Mouse (Mus musculus) hindbrain, embryonic 11.5 days (tissue): Measurements from ENCODE around the gene Olfr1465. TPM values are rescaled to one million over a fixed set of nuclear protein-coding genes. Genes with fewer than 3 reads are reported as not detected.

Experiments used
- ATAC-seq: fragments of 200-750 bp; cut with Nextera tagmentation; 2 replicates; pipeline ENCODE4 v1.8.0; 2017; ENCODE audit warnings: mild to moderate bottlenecking, moderate TSS enrichment, moderate library complexity; ENCODE audit not compliant: low FRiP score
- DNase-seq: peaks from one replicate; pipeline ENCODE4 v3.0.0-alpha.2; 2015; ENCODE audit warnings: low spot score
- H3K27ac ChIP-seq: fragments of 300-500 bp; sonication (generic); 2 replicates; pipeline ENCODE4 v1.5.1; 2014; ENCODE audit warnings: mild to moderate bottlenecking, low read depth, low read length
- H3K27me3 ChIP-seq: fragments of 300-500 bp; sonication (generic); 2 replicates; pipeline ENCODE4 v1.6.1; 2014; ENCODE audit warnings: mild to moderate bottlenecking, low read length, moderate library complexity, mixed read lengths; ENCODE audit not compliant: control insufficient read depth, insufficient read depth
- H3K36me3 ChIP-seq: fragments of 300-500 bp; sonication (generic); 2 replicates; pipeline ENCODE4 v1.6.1; 2014; ENCODE audit warnings: mild to moderate bottlenecking, low read length, moderate library complexity, mixed read lengths; ENCODE audit not compliant: control insufficient read depth, insufficient read depth
- H3K4me1 ChIP-seq: fragments of 300-500 bp; sonication (generic); replicated peaks from 2 replicates; pipeline ENCODE4 v1.6.1; 2014; ENCODE audit warnings: low read length, mixed read lengths; ENCODE audit not compliant: control insufficient read depth, insufficient read depth
- H3K4me2 ChIP-seq: fragments of 300-500 bp; sonication (generic); replicated peaks from 2 replicates; pipeline ENCODE4 v1.6.1; 2014; ENCODE audit warnings: mild to moderate bottlenecking, low read depth, low read length
- H3K4me3 ChIP-seq: fragments of 300-500 bp; sonication (generic); 2 replicates; pipeline ENCODE4 v1.5.1; 2014; ENCODE audit warnings: low read depth, low read length
- H3K9ac ChIP-seq: fragments of 300-500 bp; sonication (generic); 2 replicates; pipeline ENCODE4 v1.6.1; 2014; ENCODE audit warnings: low read depth, low read length
- H3K9me3 ChIP-seq: fragments of 300-500 bp; sonication (generic); 2 replicates; pipeline ENCODE4 v1.6.1; 2016; ENCODE audit warnings: low read length; ENCODE audit not compliant: control insufficient read depth
- WGBS: fragments of 180-500 bp; shearing (Covaris S2); extraction: QIAGEN DNeasy Blood & Tissue Kit; methylation state at CpG from one replicate; pipeline ENCODE4 v1.1.7; 2014; 5-methylcytosine and 5-hydroxymethylcytosine counted together
- polyA plus RNA-seq: library from polyadenylated mRNA; unstranded; fragments of >200 nt; fragmentation: Nextera tagmentation; extraction: Ambion mirVana; gene quantifications from 2 replicates; pipeline ENCODE4 v1.2.1, GENCODE M21; 2014

Gene Olfr1465
- polyA plus RNA-seq, result not detected in 2 replicates

- DNase-seq (no peak), ATAC-seq (no peak)
- Histone ChIP-seq H3K4me2 (no peak within 1 kb of the TSS), H3K27me3 (no peaks in the 10 kb centered on the region), H3K36me3 (no peaks in the 10 kb centered on the region), H3K4me3 (no peak within 1 kb of the TSS), H3K27ac (no peak within 1 kb of the TSS), H3K9ac (no peak within 1 kb of the TSS), H3K9me3 (no peaks in the 10 kb centered on the region; the same call in 1 of the 2 replicates), H3K4me1 (no peaks in the 10 kb centered on the region)
These were observed at the start of gene Olfr1465 for GRCm38 (mm10) chr19:13315441-13315840. Gene Olfr1465, minus strand, starts transcription at chr19:13315541.

- H3K4me3 ChIP-seq, result no peak within 1 kb of the TSS
- H3K4me1 ChIP-seq, result no peaks in the 10 kb centered on the region
These were observed 46.6 kb upstream of the Olfr1465 start, which contains the start of gene Olfr1467 for GRCm38 (mm10) chr19:13361936-13362335. Gene Olfr1467, plus strand, starts transcription at chr19:13362236.

GRCm38 (mm10) chr19:13338562-13338961, 23.2 kb upstream of the Olfr1465 start, which contains the start of gene Olfr1466:
Gene Olfr1466, plus strand, starts transcription at chr19:13338862.
- ATAC-seq, result no peak
- 91% methylated on average over 2 of the region's 2 CpGs for WGBS

More at GRCm38 (mm10) chr19:13361936-13362335, 46.6 kb upstream of the Olfr1465 start, which contains the start of gene Olfr1467:
- H3K27ac ChIP-seq, result no peak within 1 kb of the TSS
- no peaks in the 10 kb centered on the region for H3K9me3 ChIP-seq
- no peaks in the 10 kb centered on the region for H3K36me3 ChIP-seq
- DNase-seq, result no peak
- no peak within 1 kb of the TSS for H3K4me2 ChIP-seq
- no peak for ATAC-seq
- H3K9ac ChIP-seq, result no peak within 1 kb of the TSS
- WGBS, result 80% methylated on average over 2 of the region's 2 CpGs
- H3K27me3 ChIP-seq, result no peaks in the 10 kb centered on the region

More at GRCm38 (mm10) chr19:13338562-13338961, 23.2 kb upstream of the Olfr1465 start, which contains the start of gene Olfr1466:
- Histone ChIP-seq H3K4me2 (no peak within 1 kb of the TSS), H3K4me3 (no peak within 1 kb of the TSS), H3K27ac (no peak within 1 kb of the TSS), H3K4me1 (no peaks in the 10 kb centered on the region), H3K36me3 (no peaks in the 10 kb centered on the region), H3K9ac (no peak within 1 kb of the TSS), H3K9me3 (peaks cover 4% of the 10 kb centered on the region), H3K27me3 (no peaks in the 10 kb centered on the region)
- DNase-seq, result no peak

Other genes starting within 250 kb of the Olfr1465 start
- gene Olfr1457, start 217.7 kb downstream of the Olfr1465 start, polyA plus RNA-seq, result not detected in 2 replicates
- not detected in 2 replicates for gene Olfr1458, start 208.8 kb downstream of the Olfr1465 start, polyA plus RNA-seq
- gene Olfr1459, start 166.0 kb downstream of the Olfr1465 start, polyA plus RNA-seq, result 0.02 TPM in 1 of 2 replicates, not detected in the other
- not detected in 2 replicates for gene Olfr1461, start 152.5 kb downstream of the Olfr1465 start, polyA plus RNA-seq
- not detected in 2 replicates for gene Olfr1462, start 129.8 kb downstream of the Olfr1465 start, polyA plus RNA-seq
- not detected in 2 replicates for gene Olfr1463, start 84.2 kb downstream of the Olfr1465 start, polyA plus RNA-seq
- not detected in 2 replicates for gene Olfr1466, start 23.3 kb upstream of the Olfr1465 start, polyA plus RNA-seq
- not detected in 2 replicates for gene Olfr1467, start 46.7 kb upstream of the Olfr1465 start, polyA plus RNA-seq
- not detected in 2 replicates for gene Olfr1469, start 92.3 kb upstream of the Olfr1465 start, polyA plus RNA-seq
- not detected in 2 replicates for gene Olfr1471, start 127.9 kb upstream of the Olfr1465 start, polyA plus RNA-seq
- gene Olfr1472, start 140.5 kb upstream of the Olfr1465 start, polyA plus RNA-seq, result not detected in 2 replicates
- not detected in 2 replicates for gene Olfr1474, start 154.0 kb upstream of the Olfr1465 start, polyA plus RNA-seq
- gene Olfr1475, start 164.7 kb upstream of the Olfr1465 start, polyA plus RNA-seq, result not detected in 2 replicates
- not detected in 2 replicates for gene Olfr1477, start 185.0 kb upstream of the Olfr1465 start, polyA plus RNA-seq
- gene Olfr1480, start 212.4 kb upstream of the Olfr1465 start, polyA plus RNA-seq, result not detected in 2 replicates